Mouse (Mus musculus) cerebellum, adult 2 months (tissue): Measurements from ENCODE around the gene Bmp7.

Source experiments
- CTCF ChIP-seq: fragments of 200-500 bp; IDR thresholded peaks from 2 replicates; pipeline ENCODE4 v1.5.1; 2011; ENCODE audit warnings: low read depth, mild to moderate bottlenecking, control low read depth, low read length, moderate library complexity, borderline replicate concordance; ENCODE audit not compliant: insufficient read depth
- POLR2A ChIP-seq: fragments of 200-500 bp; IDR thresholded peaks from 2 replicates; pipeline ENCODE4 v1.6.1; 2011; ENCODE audit warnings: low read length, control low read depth, borderline replicate concordance; ENCODE audit not compliant: insufficient read depth

DNA sequence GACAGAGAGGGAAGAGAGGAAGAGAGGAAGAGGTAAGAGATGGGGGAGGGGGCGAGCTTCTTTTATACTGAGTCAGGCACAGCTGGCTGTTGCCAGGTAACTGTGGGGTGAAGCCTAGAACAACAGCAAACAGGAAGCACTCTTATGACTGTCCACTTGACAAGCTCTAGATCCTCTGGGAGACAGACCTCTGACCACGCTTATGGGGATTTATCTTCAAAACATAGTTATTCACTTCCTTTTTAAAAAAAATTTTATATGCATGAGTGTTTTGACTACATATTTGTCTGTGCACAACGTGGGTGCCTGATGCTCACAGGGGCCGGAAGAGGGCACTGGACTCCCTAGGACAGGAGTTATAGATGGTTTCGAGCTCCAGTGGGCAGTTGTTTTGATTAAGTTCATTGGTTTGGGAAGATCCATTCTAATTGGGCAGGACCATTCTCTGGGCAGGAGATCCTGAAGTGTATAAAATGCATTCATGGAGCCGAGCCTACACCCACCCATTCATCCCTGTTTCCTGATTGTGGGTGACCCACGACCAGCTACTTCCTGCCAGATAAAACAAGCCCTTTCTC is 36.6 kb upstream of the Bmp7 start:
- TF ChIP-seq CTCF, result no peak
- no peak for TF ChIP-seq POLR2A
